Comparison of ENCODE assay signal across 23 mouse cellular contexts in genomic region chr3:62610861-62611260, GRCm38 (mm10). TPM values are rescaled to one million over a fixed set of nuclear protein-coding genes. Genes with fewer than 3 reads are reported as not detected.
DNase-seq lines count a peak whose midpoint lies in the region; TF ChIP-seq lines count a peak whose summit lies in the region.
"Had no signal": no experiment of that assay in that cellular context is flagged by ENCODE, and none has a peak within 500 bp of the region (broad histone marks: within the 10 kb centered on the region; RNA-seq: fewer than 3 reads in every experiment).

No protein-coding gene starts in this region.

- peak; percentile 40 for TF ChIP-seq CTCF in layer of hippocampus, adult 2 months (conservative IDR thresholded peaks at IDR 0.05)
- TF ChIP-seq CTCF in E14TG2a.4 (conservative IDR thresholded peaks at IDR 0.05; ENCODE audit: low read length) = peak; percentile 45; the same call in 1 of the 2 replicates

- H3K9ac ChIP-seq in ES-E14 (ENCODE audit: insufficient read depth, low read depth, low read length, poor library complexity, severe bottlenecking) = no peak overlapping the region
- H3K9ac ChIP-seq: embryonic facial prominence, embryonic 13.5 days; forebrain, embryonic 13.5 days; stomach, embryonic 15.5 days had no signal

- H3K36me3 ChIP-seq in E14TG2a.4 (ENCODE audit: insufficient read depth, low read length) (no peaks in the 10 kb centered on the region), ES-E14 (ENCODE audit: control insufficient read depth, insufficient read depth, low read length, poor library complexity, severe bottlenecking) (no peaks in the 10 kb centered on the region)
- H3K36me3 ChIP-seq: embryonic facial prominence, embryonic 13.5 days; heart, embryonic 10.5 days; midbrain, embryonic 10.5 days; stomach, embryonic 15.5 days had no signal

- no peaks in the 10 kb centered on the region for H3K9me3 ChIP-seq in E14TG2a.4 (ENCODE audit: low read length)
- H3K9me3 ChIP-seq in ES-E14 (ENCODE audit: control insufficient read depth, insufficient read depth, low read depth, low read length) = no peaks in the 10 kb centered on the region
- H3K9me3 ChIP-seq: embryonic facial prominence, embryonic 13.5 days; forebrain, embryonic 13.5 days; heart, embryonic 10.5 days; midbrain, embryonic 10.5 days; stomach, embryonic 15.5 days had no signal

- no peak overlapping the region for H3K4me3 ChIP-seq in layer of hippocampus, adult 2 months
- H3K4me3 ChIP-seq in E14TG2a.4 (replicated peaks; ENCODE audit: low read length) = no peak overlapping the region
- no peak overlapping the region for H3K4me3 ChIP-seq in ES-E14 (ENCODE audit: insufficient read depth in 1 of 2, low read depth in 1 of 2, low read length in 2 of 2, poor library complexity in 1 of 2, severe bottlenecking in 1 of 2)
- H3K4me3 ChIP-seq: embryonic facial prominence, embryonic 13.5 days; erythroblast, embryonic 14.5 days; forebrain, embryonic 13.5 days; heart, embryonic 10.5 days; midbrain, embryonic 10.5 days; stomach, embryonic 15.5 days had no signal

- no peak for DNase-seq in layer of hippocampus, adult 2 months (ENCODE audit: low spot score in 2 of 2)
- no peak for DNase-seq in layer of hippocampus, postnatal 25 days (ENCODE audit: extremely low spot score in 1 of 2, low spot score in 1 of 2)
- peak; percentile 27 for DNase-seq in ES-E14 (ENCODE audit: low read depth, low spot score)
- DNase-seq in retina, embryonic 14.5 days (ENCODE audit: low spot score) = peak; percentile 16
- DNase-seq in kidney, adult 11 months = no peak
- DNase-seq in spleen, adult 18-20 months = no peak
- DNase-seq: adrenal gland, postnatal 14 days; kidney, adult 18-20 months; kidney, postnatal 4 days; right cerebral cortex, adult 18-20 months; right cerebral cortex, postnatal 4 days; thymus, adult 18-20 months; thymus, postnatal 36 days had no signal

- no peak overlapping the region for H3K27ac ChIP-seq in layer of hippocampus, adult 2 months
- no peak overlapping the region for H3K27ac ChIP-seq in ES-E14 (ENCODE audit: insufficient read depth, low read depth, low read length, poor library complexity, severe bottlenecking)
- H3K27ac ChIP-seq: embryonic facial prominence, embryonic 13.5 days; forebrain, embryonic 13.5 days; heart, embryonic 10.5 days; midbrain, embryonic 10.5 days; stomach, embryonic 15.5 days had no signal

- no peaks in the 10 kb centered on the region for H3K4me1 ChIP-seq in E14TG2a.4 (replicated peaks; ENCODE audit: low read depth, low read length)
- H3K4me1 ChIP-seq in ES-E14 (ENCODE audit: control insufficient read depth in 2 of 2, insufficient read depth in 2 of 2, low read length in 2 of 2, poor library complexity in 1 of 2) = no peaks in the 10 kb centered on the region
- H3K4me1 ChIP-seq: embryonic facial prominence, embryonic 13.5 days; forebrain, embryonic 13.5 days; heart, embryonic 10.5 days; midbrain, embryonic 10.5 days; stomach, embryonic 15.5 days had no signal

- in situ Hi-C loops in ES-E14 (cut with MboI; ENCODE audit: low sequenced_read_pairs in 2 of 2, unreplicated experiment in 2 of 2) = no loop called here

- H3K27me3 ChIP-seq in E14TG2a.4 (ENCODE audit: insufficient read depth, low read length) = no peaks in the 10 kb centered on the region; the same call in 1 of the 2 replicates
- H3K27me3 ChIP-seq: embryonic facial prominence, embryonic 13.5 days; forebrain, embryonic 13.5 days; stomach, embryonic 15.5 days had no signal

TF ChIP-seq in ES-E14, 5 proteins besides CTCF, POLR2A, EP300 and RAD21:
- TF ChIP-seq MAFK (IDR thresholded peaks at IDR 0.05; ENCODE audit: insufficient read depth, low read depth, low read length) = no peak
- TF ChIP-seq ZNF384 (IDR thresholded peaks at IDR 0.05; ENCODE audit: low read depth, low read length) = no peak
- no peak for TF ChIP-seq ZC3H11A (IDR thresholded peaks at IDR 0.05; ENCODE audit: borderline replicate concordance, low read depth, low read length)
- no peak for TF ChIP-seq CHD2 (IDR thresholded peaks at IDR 0.05; ENCODE audit: low read depth, low read length)
- TF ChIP-seq HCFC1 (IDR thresholded peaks at IDR 0.05; ENCODE audit: borderline replicate concordance, insufficient read depth, low read length) = no peak

RNA-seq across cellular contexts. Expression of gene Gpr149, which starts 5.9 kb away (rescaled TPM):
- under 1 TPM; 0.49 to 0.87 TPM for total RNA-seq in layer of hippocampus, adult 2 months (2021)
- total RNA-seq in layer of hippocampus, postnatal 25 days (2021) = 1 to 10 TPM in 1 of 2 experiments, under 1 TPM in 1; 0.81 to 1.2 TPM
- total RNA-seq in ES-E14 (2012; rRNA removed) = 0.13 TPM in 1 of 2 replicates, not detected in the other
- total RNA-seq: adrenal gland, postnatal 14 days; gastrocnemius, adult 18-20 months; hematopoietic stem cell, adult 5-6 weeks; liver, adult 2 months had no signal

Comparison
In these comparisons a context has a peak if more than half of its experiments do, and no peak if none do; other contexts are left out.
1. DNase-seq: peak in ES-E14 (single experiment) and retina, embryonic 14.5 days (single experiment); none in layer of hippocampus, adult 2 months (0 of 2), layer of hippocampus, postnatal 25 days (0 of 2), kidney, adult 11 months (single experiment) and spleen, adult 18-20 months (0 of 2).